Mouse (Mus musculus) myocyte (in vitro differentiated cells): ENCODE results near the gene Gatad1.

Experiments
- POLR2A ChIP-seq: IDR thresholded peaks from one replicate; pipeline ENCODE4 v1.6.1; 2011; ENCODE audit warnings: low read depth, mild to moderate bottlenecking, control low read depth, moderate library complexity; ENCODE audit not compliant: insufficient read length
- USF1 ChIP-seq: IDR thresholded peaks from one replicate; pipeline ENCODE4 v1.6.1; 2011; ENCODE audit warnings: low read depth, mild to moderate bottlenecking, control low read depth, moderate library complexity

DNA sequence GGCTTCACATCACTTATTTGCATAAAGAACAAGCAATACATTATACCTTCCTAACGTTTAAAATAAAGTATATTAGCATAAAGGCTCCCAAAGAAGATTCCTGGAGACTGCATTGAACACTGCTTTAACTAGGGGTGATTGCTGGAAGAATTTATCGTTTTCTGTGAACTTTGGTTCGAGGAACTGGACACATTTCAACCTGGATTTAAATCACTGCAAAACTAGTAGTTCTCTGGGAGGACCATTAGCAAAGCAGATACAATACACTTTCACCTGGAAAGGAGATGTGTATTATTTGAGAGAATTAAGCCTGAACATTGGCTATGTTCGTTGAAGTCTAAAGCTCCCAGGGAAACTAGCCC lies 8.2 kb downstream of the Gatad1 start:
- no peak for TF ChIP-seq POLR2A
- no peak for TF ChIP-seq USF1
